Mouse (Mus musculus): ENCODE results near the gene Agap1. TPM values are rescaled to one million over a fixed set of nuclear protein-coding genes. Genes with fewer than 3 reads are reported as not detected.

Gene Agap1
- polyA plus RNA-seq, 1 experiment from 2014 or later, result 8.8 TPM

GRCm38 (mm10) chr1:89932616-89933015 is 478.0 kb downstream of the Agap1 start:
- Histone ChIP-seq H3K36me3 (ENCODE audit: inconsistent target) (no peaks in the 10 kb centered on the region), H3K4me3 (ENCODE audit: inconsistent target) (no peak overlapping the region), H3K79me2 (ENCODE audit: inconsistent target) (no peaks in the 10 kb centered on the region), H3K27ac (no peak overlapping the region)
- 83% methylated on average over 11 of the region's 16 CpGs for WGBS (ENCODE audit: missing documents)

DNA sequence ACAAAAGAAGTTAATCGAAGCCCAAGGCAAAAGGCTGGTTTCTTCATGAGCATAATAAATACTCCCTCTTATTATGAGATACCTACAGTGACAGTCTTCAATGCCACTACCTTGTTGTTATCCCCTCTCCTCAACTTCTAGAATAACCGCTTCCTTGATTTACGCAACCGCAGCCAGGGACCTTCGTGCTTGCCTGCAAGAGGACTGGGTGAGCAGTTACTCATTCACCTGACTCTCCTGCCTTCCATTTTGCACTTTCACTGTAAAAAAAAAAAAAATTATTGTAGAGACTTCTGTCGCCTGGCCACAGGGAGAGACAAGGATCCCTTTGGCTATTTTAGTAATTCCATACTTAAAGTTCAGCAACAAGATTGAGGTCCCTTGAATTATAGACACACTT is 478.4 kb downstream of the Agap1 start:
- Histone ChIP-seq H3K4me3 (ENCODE audit: inconsistent target) (no peak overlapping the region), H3K79me2 (ENCODE audit: inconsistent target) (no peaks in the 10 kb centered on the region), H3K27ac (no peak overlapping the region), H3K36me3 (ENCODE audit: inconsistent target) (no peaks in the 10 kb centered on the region)
- WGBS (ENCODE audit: missing documents), result 83% methylated on average over 6 of the region's 6 CpGs

- Histone ChIP-seq H3K27ac (no peak overlapping the region), H3K36me3 (ENCODE audit: inconsistent target) (no peaks in the 10 kb centered on the region), H3K4me3 (ENCODE audit: inconsistent target) (no peak overlapping the region), H3K79me2 (ENCODE audit: inconsistent target) (no peaks in the 10 kb centered on the region)
- WGBS (ENCODE audit: missing documents), result 73% methylated on average over 21 of the region's 21 CpGs
Measured at GRCm38 (mm10) chr1:89933786-89934185, 479.2 kb downstream of the Agap1 start.

DNA sequence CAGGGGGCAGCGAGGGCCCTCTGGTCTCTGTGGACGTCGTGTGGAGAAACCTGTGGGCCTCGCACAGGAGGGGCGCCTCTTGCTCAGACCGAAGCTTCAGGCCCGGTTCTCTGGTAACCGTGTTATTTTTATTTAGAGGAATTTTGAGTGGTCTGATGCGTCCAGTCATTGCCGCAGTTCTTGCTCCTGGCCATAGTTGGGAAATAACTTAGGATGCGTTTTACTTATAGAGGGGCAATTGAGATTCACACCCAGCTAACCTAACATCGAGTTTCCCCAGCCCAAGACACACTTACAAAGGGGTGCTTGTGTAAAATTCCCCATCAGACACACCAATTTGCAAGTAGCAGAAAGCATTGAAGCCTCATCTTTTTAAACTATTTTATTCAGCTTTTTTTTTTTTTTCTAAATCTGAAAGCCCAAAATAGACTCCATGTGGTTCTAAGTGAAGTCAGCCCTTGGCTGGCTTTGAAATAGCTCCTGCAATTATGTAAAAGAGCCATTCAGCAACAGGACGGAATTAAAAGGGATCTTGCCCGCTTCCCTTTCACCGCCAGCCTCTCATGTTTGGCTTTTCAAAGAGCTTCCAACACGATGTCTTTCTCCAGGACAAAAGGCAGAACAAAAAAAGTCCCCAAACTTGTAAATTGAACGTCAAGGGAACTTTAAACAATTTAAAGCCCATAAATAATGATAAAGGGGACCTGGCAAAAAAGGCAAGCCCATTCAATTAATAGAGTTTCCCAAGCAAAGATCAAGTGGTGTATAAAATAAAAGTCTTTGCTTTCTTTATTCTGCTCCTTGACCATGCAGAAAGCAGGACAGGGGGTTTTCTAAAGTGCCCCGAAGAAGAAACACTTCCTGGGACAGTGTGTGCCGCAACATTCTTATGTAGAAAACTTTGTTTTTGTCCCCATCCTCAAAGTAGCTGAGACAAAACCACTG is 480.0 kb downstream of the Agap1 start:
- Histone ChIP-seq H3K79me2 (ENCODE audit: inconsistent target) (no peaks in the 10 kb centered on the region), H3K36me3 (ENCODE audit: inconsistent target) (no peaks in the 10 kb centered on the region), H3K27ac (no peak overlapping the region), H3K4me3 (ENCODE audit: inconsistent target) (no peak overlapping the region)
- 79% methylated on average over 19 of the region's 19 CpGs for WGBS (ENCODE audit: missing documents)

GRCm38 (mm10) chr1:89935493-89936348 is 481.1 kb downstream of the Agap1 start:
- no peaks in the 10 kb centered on the region for H3K36me3 ChIP-seq (ENCODE audit: inconsistent target)
- H3K4me3 ChIP-seq (ENCODE audit: inconsistent target), result no peak overlapping the region
- H3K27ac ChIP-seq, result no peak overlapping the region
- H3K79me2 ChIP-seq (ENCODE audit: inconsistent target), result no peaks in the 10 kb centered on the region
- 43% methylated on average over 29 of the region's 29 CpGs for WGBS (ENCODE audit: missing documents)

- WGBS (ENCODE audit: missing documents), result 41% methylated on average over 15 of the region's 16 CpGs
- H3K79me2 ChIP-seq (ENCODE audit: inconsistent target), result no peaks in the 10 kb centered on the region
- no peak overlapping the region for H3K4me3 ChIP-seq (ENCODE audit: inconsistent target)
- H3K36me3 ChIP-seq (ENCODE audit: inconsistent target), result no peaks in the 10 kb centered on the region
- H3K27ac ChIP-seq, result no peak overlapping the region
Measured at GRCm38 (mm10) chr1:89938884-89939595, 484.4 kb downstream of the Agap1 start.

- no peak overlapping the region for H3K4me3 ChIP-seq (ENCODE audit: inconsistent target)
- H3K36me3 ChIP-seq (ENCODE audit: inconsistent target), result no peaks in the 10 kb centered on the region
- no peaks in the 10 kb centered on the region for H3K79me2 ChIP-seq (ENCODE audit: inconsistent target)
- WGBS (ENCODE audit: missing documents), result 18% methylated on average over 16 of the region's 16 CpGs
- no peak overlapping the region for H3K27ac ChIP-seq
Measured at GRCm38 (mm10) chr1:89939596-89939960, 485.0 kb downstream of the Agap1 start.

- WGBS (ENCODE audit: missing documents), result 8% methylated on average over 33 of the region's 34 CpGs
- Histone ChIP-seq H3K36me3 (ENCODE audit: inconsistent target) (no peaks in the 10 kb centered on the region), H3K79me2 (ENCODE audit: inconsistent target) (no peaks in the 10 kb centered on the region), H3K27ac (no peak overlapping the region), H3K4me3 (ENCODE audit: inconsistent target) (no peak overlapping the region)
Measured at GRCm38 (mm10) chr1:89939981-89940726, 485.5 kb downstream of the Agap1 start.

DNA sequence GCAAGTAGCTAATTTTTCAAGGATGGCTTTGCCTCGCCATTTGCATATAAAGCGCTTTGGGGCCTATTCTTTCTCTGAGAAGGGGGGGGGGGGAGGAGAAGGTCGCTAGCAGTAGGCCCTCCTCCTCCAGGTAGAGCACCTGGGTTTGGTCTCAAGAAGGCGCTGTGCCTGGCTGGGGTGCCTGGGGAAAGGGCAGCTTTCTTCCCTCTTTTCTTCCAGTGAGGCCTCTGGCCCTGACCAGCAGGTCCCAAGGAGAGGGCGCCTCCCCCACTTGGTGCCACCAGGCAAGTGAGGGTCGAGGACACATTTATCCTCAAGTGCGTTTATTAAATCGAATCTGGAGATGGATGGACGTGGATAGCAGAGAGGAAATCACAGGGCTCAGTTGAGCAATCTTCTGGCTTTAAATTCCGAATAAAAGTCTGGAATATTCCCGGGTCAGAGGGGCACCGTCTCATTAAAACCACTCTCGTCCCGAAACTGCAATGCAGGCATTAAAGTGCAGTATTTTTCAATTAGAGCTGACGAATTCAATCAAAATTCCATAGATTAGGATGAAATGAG is 486.4 kb downstream of the Agap1 start:
- H3K79me2 ChIP-seq (ENCODE audit: inconsistent target), result no peaks in the 10 kb centered on the region
- no peak overlapping the region for H3K27ac ChIP-seq
- H3K4me3 ChIP-seq (ENCODE audit: inconsistent target), result no peak overlapping the region
- WGBS (ENCODE audit: missing documents), result 49% methylated on average over 13 of the region's 15 CpGs
- no peaks in the 10 kb centered on the region for H3K36me3 ChIP-seq (ENCODE audit: inconsistent target)

- Histone ChIP-seq H3K4me3 (ENCODE audit: inconsistent target) (no peak overlapping the region), H3K79me2 (ENCODE audit: inconsistent target) (no peaks in the 10 kb centered on the region), H3K36me3 (ENCODE audit: inconsistent target) (no peaks in the 10 kb centered on the region), H3K27ac (no peak overlapping the region)
- 4% methylated on average over 25 of the region's 40 CpGs for WGBS (ENCODE audit: missing documents)
Measured at GRCm38 (mm10) chr1:89941701-89942381, 487.2 kb downstream of the Agap1 start.

DNA sequence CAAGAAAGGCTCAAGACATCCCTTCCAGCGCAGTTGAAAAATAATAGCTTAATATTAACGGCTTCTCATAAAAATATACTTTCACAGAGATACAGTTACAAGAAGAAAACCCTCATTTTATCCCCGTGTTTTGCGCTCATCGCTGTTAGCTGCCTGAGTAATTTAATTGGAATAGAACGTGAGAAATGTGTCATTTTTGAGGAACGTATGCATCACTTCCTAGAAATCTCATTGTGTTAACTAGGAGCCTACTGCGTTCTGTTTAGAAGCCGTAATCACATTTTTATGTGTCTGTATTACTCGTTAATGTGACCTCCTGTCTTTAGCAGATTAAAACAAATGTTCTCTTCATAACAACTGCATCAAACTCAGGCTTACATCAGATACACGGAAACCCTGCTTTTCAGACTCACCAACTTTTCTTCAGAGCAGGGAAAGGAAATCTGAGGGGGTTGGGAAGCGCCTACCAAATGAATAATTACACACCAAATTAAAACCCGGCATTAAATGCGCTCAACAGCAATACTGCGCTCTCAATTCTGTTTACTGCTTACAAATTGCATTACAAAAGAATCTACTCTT is 487.9 kb downstream of the Agap1 start:
- H3K27ac ChIP-seq, result no peak overlapping the region
- no peaks in the 10 kb centered on the region for H3K36me3 ChIP-seq (ENCODE audit: inconsistent target)
- H3K79me2 ChIP-seq (ENCODE audit: inconsistent target), result no peaks in the 10 kb centered on the region
- 19% methylated on average over 15 of the region's 15 CpGs for WGBS (ENCODE audit: missing documents)
- H3K4me3 ChIP-seq (ENCODE audit: inconsistent target), result no peak overlapping the region

GRCm38 (mm10) chr1:89943202-89943601 is 488.6 kb downstream of the Agap1 start:
- no peaks in the 10 kb centered on the region for H3K79me2 ChIP-seq (ENCODE audit: inconsistent target)
- WGBS (ENCODE audit: missing documents), result 4% methylated on average over 16 of the region's 16 CpGs
- H3K4me3 ChIP-seq (ENCODE audit: inconsistent target), result no peak overlapping the region
- no peak overlapping the region for H3K27ac ChIP-seq
- no peaks in the 10 kb centered on the region for H3K36me3 ChIP-seq (ENCODE audit: inconsistent target)

Measured in macrophage (primary cell).